Mouse (Mus musculus): ENCODE results near the gene Gm11111. TPM values are rescaled to one million over a fixed set of nuclear protein-coding genes. Genes with fewer than 3 reads are reported as not detected.
"Not testable (repeated sequence)": the region's sequence is repeated elsewhere in the genome, so short reads cannot be mapped to it uniquely, and the experiment has no call there.

Gm11111 gene
- total and polyA plus RNA-seq, 2 experiments from 2014 or later: not detected

GRCm38 (mm10) chr5:98568481-98568880 is 16.0 kb downstream of the Gm11111 start:
- WGBS: 85% methylated on average over 4 of the region's 4 CpGs
- Histone ChIP-seq H3K27ac (ENCODE audit: low read depth, low read length) (no peak overlapping the region), H3K27me3 (ENCODE audit: insufficient read depth, low read length) (no peaks in the 10 kb centered on the region), H3K9me3 (ENCODE audit: low read length) (no peaks in the 10 kb centered on the region), H3K4me3 (ENCODE audit: low read depth, low read length) (no peak overlapping the region), H3K4me2 (ENCODE audit: low read depth) (no peak overlapping the region), H3K9ac (no peak overlapping the region), H3K4me1 (ENCODE audit: insufficient read depth) (no peaks in the 10 kb centered on the region), H3K36me3 (ENCODE audit: insufficient read depth) (no peaks in the 10 kb centered on the region)
- TF ChIP-seq CTCF (IDR thresholded peaks at IDR 0.05; ENCODE audit: low read depth): no peak
- DNase-seq (no peak), ATAC-seq (no peak)

DNA sequence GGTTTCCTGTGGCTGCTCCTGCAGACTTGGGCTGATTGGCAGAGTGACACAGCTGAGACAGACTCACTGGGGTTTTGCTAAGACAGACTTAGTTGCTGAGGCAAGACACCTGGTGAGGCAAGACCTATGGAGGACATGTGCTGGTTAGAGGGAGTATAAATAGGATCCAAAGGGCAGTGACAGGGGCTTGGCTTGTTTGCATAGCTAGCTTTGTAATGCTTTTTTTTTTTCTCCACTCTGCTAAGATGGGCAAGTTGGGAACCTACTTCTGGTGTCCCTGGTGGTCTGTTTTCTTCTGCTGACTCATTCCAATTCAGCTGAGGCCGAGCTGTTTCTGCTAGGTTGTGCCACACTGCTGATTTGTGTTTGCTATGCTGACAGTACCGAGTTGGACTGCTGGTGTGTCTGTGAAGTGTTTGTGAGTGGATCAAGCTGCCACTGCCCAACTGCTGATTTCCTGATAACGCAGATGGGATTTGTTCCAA is 16.6 kb downstream of the Gm11111 start:
- no peaks in the 10 kb centered on the region for H3K9me3 ChIP-seq (ENCODE audit: low read length)
- no peak overlapping the region for H3K9ac ChIP-seq
- H3K36me3 ChIP-seq (ENCODE audit: insufficient read depth): no peaks in the 10 kb centered on the region
- 60% methylated on average over 3 of the region's 3 CpGs for WGBS
- H3K27me3 ChIP-seq (ENCODE audit: insufficient read depth, low read length): no peaks in the 10 kb centered on the region
- no peaks in the 10 kb centered on the region for H3K4me1 ChIP-seq (ENCODE audit: insufficient read depth)
- H3K27ac ChIP-seq (ENCODE audit: low read depth, low read length): no peak overlapping the region
- TF ChIP-seq CTCF (IDR thresholded peaks at IDR 0.05; ENCODE audit: low read depth): no peak
- no peak overlapping the region for H3K4me2 ChIP-seq (ENCODE audit: low read depth)
- no peak for ATAC-seq
- DNase-seq: no peak
- H3K4me3 ChIP-seq (ENCODE audit: low read depth, low read length): no peak overlapping the region

GRCm38 (mm10) chr5:98572392-98572791 is 19.9 kb downstream of the Gm11111 start:
- DNase-seq: no peak
- no peaks in the 10 kb centered on the region for H3K4me1 ChIP-seq (ENCODE audit: insufficient read depth)
- H3K27ac ChIP-seq (ENCODE audit: low read depth, low read length): no peak overlapping the region
- ATAC-seq: no peak
- no peak overlapping the region for H3K4me2 ChIP-seq (ENCODE audit: low read depth)
- H3K4me3 ChIP-seq (ENCODE audit: low read depth, low read length): no peak overlapping the region
- WGBS: 34% methylated on average over 4 of the region's 4 CpGs
- H3K9me3 ChIP-seq (ENCODE audit: low read length): no peaks in the 10 kb centered on the region
- H3K9ac ChIP-seq: no peak overlapping the region
- no peaks in the 10 kb centered on the region for H3K36me3 ChIP-seq (ENCODE audit: insufficient read depth)
- no peak for TF ChIP-seq CTCF (IDR thresholded peaks at IDR 0.05; ENCODE audit: low read depth)
- no peaks in the 10 kb centered on the region for H3K27me3 ChIP-seq (ENCODE audit: insufficient read depth, low read length)

GRCm38 (mm10) chr5:98574711-98575470 is 22.4 kb downstream of the Gm11111 start:
- 25% methylated on average over 12 of the region's 12 CpGs for WGBS
- no peak for TF ChIP-seq CTCF (IDR thresholded peaks at IDR 0.05; ENCODE audit: low read depth)
- H3K27ac ChIP-seq (ENCODE audit: low read depth, low read length): no peak overlapping the region
- no peaks in the 10 kb centered on the region for H3K27me3 ChIP-seq (ENCODE audit: insufficient read depth, low read length)
- no peaks in the 10 kb centered on the region for H3K36me3 ChIP-seq (ENCODE audit: insufficient read depth)
- peak; percentile 21 for DNase-seq
- no peak overlapping the region for H3K4me3 ChIP-seq (ENCODE audit: low read depth, low read length)
- no peak overlapping the region for H3K4me2 ChIP-seq (ENCODE audit: low read depth)
- H3K9me3 ChIP-seq (ENCODE audit: low read length): no peaks in the 10 kb centered on the region
- no peak overlapping the region for H3K9ac ChIP-seq
- no peaks in the 10 kb centered on the region for H3K4me1 ChIP-seq (ENCODE audit: insufficient read depth)
- no peak for ATAC-seq

DNA sequence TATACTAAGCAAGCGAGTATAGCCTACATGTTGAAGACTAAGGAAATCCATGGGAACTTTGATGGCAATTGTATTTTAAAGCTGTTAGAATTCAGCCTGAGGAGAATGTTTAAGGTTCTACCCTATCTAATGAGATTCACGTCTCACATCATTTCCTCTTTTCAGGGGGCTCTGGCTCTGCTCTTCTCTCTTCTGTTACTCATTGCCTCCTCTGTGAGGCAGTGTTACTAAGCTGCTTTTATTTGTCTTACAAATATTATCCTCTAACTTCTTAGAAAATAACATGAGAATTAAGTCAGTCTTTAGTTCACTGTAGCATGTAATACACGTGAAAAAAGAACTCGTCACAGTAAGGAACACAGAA is 23.0 kb downstream of the Gm11111 start:
- no peaks in the 10 kb centered on the region for H3K4me1 ChIP-seq (ENCODE audit: insufficient read depth)
- WGBS: 35% methylated on average over 4 of the region's 4 CpGs
- H3K36me3 ChIP-seq (ENCODE audit: insufficient read depth): no peaks in the 10 kb centered on the region
- no peak for DNase-seq
- H3K4me2 ChIP-seq (ENCODE audit: low read depth): no peak overlapping the region
- ATAC-seq: no peak
- H3K27me3 ChIP-seq (ENCODE audit: insufficient read depth, low read length): no peaks in the 10 kb centered on the region
- H3K4me3 ChIP-seq (ENCODE audit: low read depth, low read length): no peak overlapping the region
- no peak overlapping the region for H3K27ac ChIP-seq (ENCODE audit: low read depth, low read length)
- no peak for TF ChIP-seq CTCF (IDR thresholded peaks at IDR 0.05; ENCODE audit: low read depth)
- no peak overlapping the region for H3K9ac ChIP-seq
- H3K9me3 ChIP-seq (ENCODE audit: low read length): no peaks in the 10 kb centered on the region

DNA sequence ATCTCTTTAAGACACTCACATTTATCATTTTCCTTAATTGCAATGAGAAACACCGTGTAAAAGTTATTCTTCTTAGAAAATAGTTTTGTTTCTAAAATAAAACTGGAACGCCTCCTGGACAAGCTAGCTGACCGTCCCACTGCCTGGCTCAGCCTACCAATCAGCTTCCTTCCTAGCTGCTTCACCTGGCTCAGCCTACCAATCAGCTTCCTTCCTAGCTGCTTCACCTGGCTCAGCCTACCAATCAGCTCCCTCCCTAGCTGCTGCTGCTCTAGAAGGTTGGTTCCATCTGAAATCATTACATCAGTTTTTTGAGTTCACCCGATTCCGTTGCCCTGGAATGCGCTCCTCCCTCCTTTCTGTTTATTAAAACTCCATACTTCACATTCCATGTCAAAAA is 24.0 kb downstream of the Gm11111 start:
- 94% methylated on average over 6 of the region's 6 CpGs for WGBS
- not testable (repeated sequence) for DNase-seq; H3K36me3 ChIP-seq (ENCODE audit: insufficient read depth); H3K27ac ChIP-seq (ENCODE audit: low read depth, low read length); H3K27me3 ChIP-seq (ENCODE audit: insufficient read depth, low read length); H3K9ac ChIP-seq; H3K4me2 ChIP-seq (ENCODE audit: low read depth); H3K4me1 ChIP-seq (ENCODE audit: insufficient read depth); H3K4me3 ChIP-seq (ENCODE audit: low read depth, low read length); H3K9me3 ChIP-seq (ENCODE audit: low read length); ATAC-seq

DNA sequence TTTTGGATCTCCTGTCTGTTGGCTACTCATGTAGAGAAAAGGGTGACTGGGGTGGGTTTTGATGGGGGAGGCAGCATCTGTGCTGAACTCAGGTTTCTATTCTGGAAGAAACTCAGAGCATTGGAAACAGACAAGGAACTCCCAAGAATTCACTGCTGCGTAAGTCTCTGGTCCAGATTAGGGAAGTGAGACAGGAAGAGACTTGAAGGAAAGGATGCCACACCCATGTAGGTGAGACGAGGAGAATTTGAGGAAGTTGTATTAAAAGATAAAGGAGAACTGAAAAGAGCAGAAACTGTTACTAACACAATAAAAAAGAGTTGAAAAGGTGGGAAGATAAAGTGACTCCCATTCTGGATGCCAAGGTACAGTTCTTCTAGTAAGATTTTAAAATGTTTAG is 25.9 kb downstream of the Gm11111 start:
- ATAC-seq (no peak), DNase-seq (no peak)
- Histone ChIP-seq H3K9ac (no peak overlapping the region), H3K9me3 (ENCODE audit: low read length) (no peaks in the 10 kb centered on the region), H3K27ac (ENCODE audit: low read depth, low read length) (no peak overlapping the region), H3K4me1 (ENCODE audit: insufficient read depth) (no peaks in the 10 kb centered on the region), H3K27me3 (ENCODE audit: insufficient read depth, low read length) (no peaks in the 10 kb centered on the region), H3K4me2 (ENCODE audit: low read depth) (no peak overlapping the region), H3K4me3 (ENCODE audit: low read depth, low read length) (no peak overlapping the region), H3K36me3 (ENCODE audit: insufficient read depth) (no peaks in the 10 kb centered on the region)
- no peak for TF ChIP-seq CTCF (IDR thresholded peaks at IDR 0.05; ENCODE audit: low read depth)
- 89% methylated on average over 2 of the region's 2 CpGs for WGBS

All from forebrain, postnatal 0 days (tissue).